Mouse (Mus musculus) midbrain, embryonic 11.5 days (tissue): Measurements from ENCODE around the gene Utp18. TPM values are rescaled to one million over a fixed set of nuclear protein-coding genes. Genes with fewer than 3 reads are reported as not detected.
A peak's percentile ranks its signal among the peaks of the same experiment; 100 is the strongest.

Experiments used
- ATAC-seq: fragments of 200-750 bp; cut with Nextera tagmentation; 2 replicates; pipeline ENCODE4 v1.8.0; 2017; ENCODE audit warnings: moderate TSS enrichment, moderate library complexity; ENCODE audit not compliant: low FRiP score
- DNase-seq: peaks from one replicate; pipeline ENCODE4 v3.0.0; 2015; ENCODE audit warnings: low spot score; ENCODE audit errors: missing footprints
- H3K27ac ChIP-seq: fragments of 300-500 bp; sonication (generic); 2 replicates; pipeline ENCODE4 v1.5.1; 2014; ENCODE audit warnings: low read depth, low read length
- H3K27me3 ChIP-seq: fragments of 300-500 bp; sonication (generic); 2 replicates; pipeline ENCODE4 v1.6.1; 2014; ENCODE audit warnings: mild to moderate bottlenecking, low read length, moderate library complexity, mixed read lengths; ENCODE audit not compliant: control insufficient read depth, insufficient read depth
- H3K36me3 ChIP-seq: fragments of 300-500 bp; sonication (generic); 2 replicates; pipeline ENCODE4 v1.6.1; 2014; ENCODE audit warnings: mild to moderate bottlenecking, low read length, moderate library complexity, mixed read lengths; ENCODE audit not compliant: control insufficient read depth, insufficient read depth
- H3K4me1 ChIP-seq: fragments of 300-500 bp; sonication (generic); 2 replicates; pipeline ENCODE4 v1.6.1; 2014; ENCODE audit warnings: low read length; ENCODE audit not compliant: control insufficient read depth, insufficient read depth
- H3K4me2 ChIP-seq: fragments of 300-500 bp; sonication (generic); 2 replicates; pipeline ENCODE4 v1.6.1; 2014; ENCODE audit warnings: mild to moderate bottlenecking, moderate library complexity
- H3K4me3 ChIP-seq: fragments of 300-500 bp; sonication (generic); 2 replicates; pipeline ENCODE4 v1.5.1; 2014; ENCODE audit warnings: low read depth, low read length
- H3K9ac ChIP-seq: fragments of 300-500 bp; sonication (generic); 2 replicates; pipeline ENCODE4 v1.6.1; 2014; ENCODE audit warnings: low read length
- H3K9me3 ChIP-seq: fragments of 300-500 bp; sonication (generic); 2 replicates; pipeline ENCODE4 v1.6.1; 2016; ENCODE audit warnings: low read length; ENCODE audit not compliant: control insufficient read depth
- WGBS: fragments of 180-500 bp; shearing (Covaris S2); extraction: QIAGEN DNeasy Blood & Tissue Kit; methylation state at CpG from one replicate; pipeline ENCODE4 v1.1.7; 2014; 5-methylcytosine and 5-hydroxymethylcytosine counted together
- polyA plus RNA-seq: library from polyadenylated mRNA; unstranded; fragments of >200 nt; fragmentation: Nextera tagmentation; extraction: Ambion mirVana; gene quantifications from 2 replicates; pipeline ENCODE4 v1.2.1, GENCODE M21; 2014

Gene Utp18
- polyA plus RNA-seq, 1 experiment from 2014 or later, result 45.1 TPM

DNA sequence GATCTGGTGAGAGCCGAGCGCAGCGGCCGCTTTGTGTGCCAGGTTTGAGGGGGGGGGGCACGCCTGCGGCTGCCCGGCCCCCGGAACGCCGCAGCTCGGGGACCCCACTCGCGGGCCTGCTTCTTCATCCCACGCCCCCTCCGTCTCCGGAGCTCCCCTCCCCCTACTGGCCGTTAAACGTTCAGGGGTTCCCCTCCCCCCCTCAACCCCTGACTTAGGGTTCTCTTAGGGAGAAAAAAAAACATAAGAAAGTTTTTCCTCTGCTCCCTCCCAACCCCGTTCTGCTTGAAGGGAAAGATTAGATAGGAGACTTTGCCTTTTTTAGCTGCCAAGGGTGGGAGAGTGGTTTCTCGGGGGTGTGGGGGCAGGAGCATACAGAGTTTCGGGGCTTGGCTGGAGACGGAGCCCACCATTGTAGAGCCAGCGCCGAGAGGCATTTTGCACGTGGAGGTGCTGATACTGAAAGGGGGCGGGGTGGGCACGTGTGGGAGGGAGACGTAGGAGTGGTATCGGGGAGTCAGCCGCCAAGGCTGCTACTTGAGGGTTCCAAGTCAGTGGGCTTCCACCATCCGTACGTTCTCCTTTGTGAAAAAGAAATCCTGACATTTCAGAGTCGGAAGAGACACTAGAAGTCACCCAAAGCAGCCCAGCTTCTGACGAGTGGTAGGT is 979 bp upstream of the Utp18 start:
- H3K36me3 ChIP-seq, result no peaks in the 10 kb centered on the region
- WGBS, result under 1% methylated on average over 25 of the region's 34 CpGs
- H3K27me3 ChIP-seq, result no peaks in the 10 kb centered on the region
- H3K4me1 ChIP-seq, result peaks cover 16% of the 10 kb centered on the region
- peak; percentile 94 for DNase-seq
- H3K9ac ChIP-seq, result peak overlapping the region; percentile 95
- peak overlapping the region; percentile 72 for H3K4me2 ChIP-seq
- peak overlapping the region; percentile 94 for H3K4me3 ChIP-seq
- peak overlapping the region; percentile 86; the same call in 1 of the 2 replicates for H3K27ac ChIP-seq
- 0 out of 2 replicates have a peak, but pooled peaks have one; percentile 1 for ATAC-seq
- no peaks in the 10 kb centered on the region for H3K9me3 ChIP-seq

DNA sequence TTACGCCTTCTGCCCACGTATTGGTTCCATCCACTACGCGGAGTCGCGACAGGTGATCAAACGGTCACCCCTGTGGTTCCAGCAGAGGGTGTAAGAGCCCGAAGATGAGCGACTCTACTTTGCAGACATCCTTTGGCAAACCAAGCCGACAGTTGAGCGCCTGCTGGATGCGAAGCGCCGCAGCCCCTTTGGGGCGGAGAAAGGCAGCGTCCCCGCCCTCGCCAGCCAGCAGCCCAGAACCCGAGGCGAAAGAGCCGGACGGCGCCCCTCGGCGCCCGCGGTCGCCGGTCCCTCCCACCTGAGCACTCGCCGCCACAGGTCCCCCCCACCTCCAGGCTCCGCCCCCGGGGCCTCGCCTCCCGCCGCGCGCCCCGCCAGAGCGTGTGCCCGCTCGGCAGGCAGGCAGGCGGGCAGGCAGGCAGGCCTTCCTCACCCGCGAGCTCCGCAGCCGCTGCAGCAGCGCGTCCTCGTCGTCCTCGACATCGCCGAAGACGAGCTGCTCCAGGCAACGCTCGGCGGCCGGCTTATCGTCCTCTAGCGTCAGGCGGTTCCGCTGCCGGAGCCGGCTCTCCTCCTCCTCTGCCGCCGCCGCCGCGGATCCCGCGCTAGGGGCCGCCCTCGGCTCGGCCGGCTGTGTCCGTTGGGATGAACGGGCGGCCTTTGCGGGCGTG is 530 bp downstream of the Utp18 start:
- DNase-seq (no peak), ATAC-seq (peak; percentile 45)
- H3K9ac ChIP-seq, result peak overlapping the region; percentile 95
- H3K4me1 ChIP-seq, result peaks cover 16% of the 10 kb centered on the region
- H3K27ac ChIP-seq, result peak overlapping the region; percentile 86
- peak overlapping the region; percentile 81 for H3K4me2 ChIP-seq
- H3K27me3 ChIP-seq, result no peaks in the 10 kb centered on the region
- peak overlapping the region; percentile 94 for H3K4me3 ChIP-seq
- H3K9me3 ChIP-seq, result no peaks in the 10 kb centered on the region
- under 1% methylated on average over 70 of the region's 81 CpGs for WGBS
- peaks cover 2% of the 10 kb centered on the region; the same call in 1 of the 2 replicates for H3K36me3 ChIP-seq

DNA sequence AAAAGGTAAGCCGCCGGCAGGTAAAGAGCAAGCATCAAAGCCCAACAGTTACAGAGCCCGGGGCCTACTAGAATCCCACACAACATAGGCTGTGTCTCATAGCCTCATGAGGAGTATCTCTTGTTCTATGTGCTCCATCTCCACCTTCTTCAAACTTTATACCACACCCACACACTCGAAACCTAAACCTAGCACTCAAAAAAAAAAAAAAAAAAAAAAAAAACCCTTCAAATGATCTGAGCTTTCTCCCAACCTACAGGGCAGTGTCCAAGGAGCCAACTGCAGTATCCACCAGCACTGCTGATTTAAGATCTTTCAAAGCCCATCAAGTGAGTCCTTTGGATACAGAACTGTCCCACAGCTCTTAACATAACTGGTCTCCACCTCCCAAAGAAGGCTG is 1.5 kb downstream of the Utp18 start:
- no peak for DNase-seq
- 86% methylated on average over 4 of the region's 4 CpGs for WGBS
- H3K27ac ChIP-seq, result no peak overlapping the region
- H3K27me3 ChIP-seq, result no peaks in the 10 kb centered on the region
- no peaks in the 10 kb centered on the region for H3K9me3 ChIP-seq
- peaks cover 16% of the 10 kb centered on the region for H3K4me1 ChIP-seq
- H3K4me3 ChIP-seq, result peak overlapping the region; percentile 94
- no peak for ATAC-seq
- peak overlapping the region; percentile 81 for H3K4me2 ChIP-seq
- H3K9ac ChIP-seq, result no peak overlapping the region; the same call in 1 of the 2 replicates
- peaks cover 5% of the 10 kb centered on the region; the same call in 1 of the 2 replicates for H3K36me3 ChIP-seq

DNA sequence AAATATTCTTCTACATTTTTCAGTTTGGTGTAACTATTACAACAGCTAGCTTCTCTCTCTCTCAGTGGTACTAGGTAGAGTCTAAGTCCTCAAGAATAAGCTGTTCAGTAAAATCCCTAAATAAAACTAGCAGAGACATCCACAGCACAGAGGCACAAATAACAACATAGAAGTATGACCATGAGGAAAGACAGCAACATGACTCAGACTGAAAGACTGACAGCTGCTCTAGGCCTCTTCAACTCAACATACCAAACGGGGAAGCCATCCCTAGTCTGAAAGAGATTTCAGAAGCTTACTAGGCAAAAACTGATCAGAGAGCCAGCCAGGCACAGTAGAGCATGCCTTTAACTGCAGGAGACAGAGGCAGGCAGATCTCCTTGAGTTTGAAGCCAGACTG is 22.9 kb downstream of the Utp18 start:
- no peak for ATAC-seq
- Histone ChIP-seq H3K9me3 (no peaks in the 10 kb centered on the region), H3K27ac (no peak overlapping the region), H3K4me1 (no peaks in the 10 kb centered on the region), H3K36me3 (peaks cover 8% of the 10 kb centered on the region; the same call in 1 of the 2 replicates), H3K9ac (no peak overlapping the region), H3K4me3 (no peak overlapping the region), H3K4me2 (no peak overlapping the region), H3K27me3 (no peaks in the 10 kb centered on the region)
- 100% methylated on average over 1 of the region's 1 CpGs for WGBS
- DNase-seq, result no peak

DNA sequence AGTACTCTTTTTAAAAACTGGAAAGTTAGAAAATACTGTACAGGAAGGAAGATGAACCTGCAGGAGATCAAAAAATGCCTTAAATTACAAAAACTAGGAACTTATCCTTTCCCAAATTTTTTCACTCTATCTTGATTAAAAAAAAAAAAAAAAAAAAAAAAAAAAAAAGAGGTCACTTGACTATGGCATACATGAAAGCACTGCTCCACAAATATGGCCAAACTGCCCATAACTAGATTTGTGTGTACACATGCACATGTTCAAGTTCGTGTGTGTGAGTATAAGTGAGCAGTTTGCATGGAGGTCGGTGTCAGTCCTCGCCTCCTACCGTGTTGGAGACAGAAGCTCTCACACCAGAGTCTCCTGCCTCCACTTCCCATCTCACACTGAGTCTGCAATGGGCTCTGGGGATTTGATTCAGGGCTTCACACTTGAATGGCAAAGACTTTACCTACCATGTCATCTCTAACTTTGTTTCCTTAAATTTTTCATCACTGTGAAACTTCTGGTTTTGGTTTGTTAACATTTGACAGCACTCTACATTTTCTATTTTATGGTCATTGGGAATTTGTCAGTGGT is 23.4 kb downstream of the Utp18 start:
- H3K36me3 ChIP-seq, result peaks cover 8% of the 10 kb centered on the region; the same call in 1 of the 2 replicates
- 93% methylated on average over 4 of the region's 4 CpGs for WGBS
- H3K4me2 ChIP-seq, result no peak overlapping the region
- no peaks in the 10 kb centered on the region for H3K9me3 ChIP-seq
- no peak overlapping the region for H3K27ac ChIP-seq
- H3K4me1 ChIP-seq, result no peaks in the 10 kb centered on the region
- DNase-seq (no peak), ATAC-seq (no peak)
- no peaks in the 10 kb centered on the region for H3K27me3 ChIP-seq
- no peak overlapping the region for H3K9ac ChIP-seq
- H3K4me3 ChIP-seq, result no peak overlapping the region

DNA sequence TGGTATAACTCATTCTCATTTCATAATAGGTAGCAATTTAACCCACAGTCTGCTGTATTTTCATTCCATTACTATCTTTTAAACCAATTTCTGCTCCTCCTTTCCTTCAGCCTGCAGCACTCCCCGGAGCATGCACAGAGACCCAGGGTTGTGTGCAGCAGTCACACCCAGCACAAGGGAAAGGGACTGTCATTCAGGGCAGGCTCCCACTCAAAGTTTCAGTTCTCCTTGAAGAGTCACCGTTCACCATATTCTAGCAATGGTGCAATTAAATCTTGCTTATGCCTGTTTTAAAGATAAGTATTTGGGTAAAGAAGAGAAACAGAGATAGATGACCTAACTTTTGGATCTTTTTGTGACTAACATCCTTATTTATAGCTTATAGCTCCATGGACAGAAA is 24.4 kb downstream of the Utp18 start:
- Histone ChIP-seq H3K36me3 (peaks cover 8% of the 10 kb centered on the region; the same call in 1 of the 2 replicates), H3K4me2 (no peak overlapping the region), H3K4me1 (no peaks in the 10 kb centered on the region; the same call in 1 of the 2 replicates), H3K9ac (no peak overlapping the region), H3K4me3 (no peak overlapping the region), H3K27me3 (no peaks in the 10 kb centered on the region), H3K9me3 (no peaks in the 10 kb centered on the region), H3K27ac (no peak overlapping the region)
- WGBS, result 91% methylated on average over 2 of the region's 2 CpGs
- DNase-seq, result no peak
- ATAC-seq, result no peak

DNA sequence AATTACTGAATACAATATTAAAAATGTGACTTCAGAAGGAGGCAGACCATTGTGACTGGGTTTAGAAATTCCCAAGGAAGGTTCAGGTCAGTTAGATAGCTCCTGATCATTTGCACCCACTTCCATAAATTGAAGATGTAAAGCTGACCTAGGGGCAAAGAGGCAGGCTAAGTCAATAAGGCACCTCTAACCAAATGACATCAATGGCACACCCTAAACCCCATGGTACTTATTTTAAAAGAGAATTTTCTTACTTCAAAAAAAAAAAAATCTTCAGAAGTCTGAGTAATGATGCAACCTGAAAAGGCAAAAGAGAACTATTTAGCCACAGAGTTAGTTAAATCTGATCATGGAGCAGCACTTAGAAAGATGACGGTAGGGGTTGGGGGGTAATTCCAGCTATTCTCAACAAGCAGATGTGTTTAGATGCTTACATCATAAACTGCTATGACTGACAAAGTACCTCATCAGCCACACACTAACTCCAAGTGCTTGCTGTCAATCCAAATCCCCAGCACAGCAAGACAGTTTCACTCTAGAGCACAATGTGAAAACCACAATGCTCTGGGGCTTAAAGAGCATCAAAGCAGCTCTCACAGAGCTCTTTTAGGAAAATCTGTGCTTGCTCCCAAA is 24.9 kb downstream of the Utp18 start:
- Histone ChIP-seq H3K4me3 (no peak overlapping the region), H3K9me3 (no peaks in the 10 kb centered on the region), H3K27ac (no peak overlapping the region), H3K27me3 (no peaks in the 10 kb centered on the region), H3K4me1 (no peaks in the 10 kb centered on the region; the same call in 1 of the 2 replicates), H3K4me2 (no peak overlapping the region), H3K36me3 (peaks cover 8% of the 10 kb centered on the region; the same call in 1 of the 2 replicates), H3K9ac (no peak overlapping the region)
- DNase-seq, result no peak
- ATAC-seq, result no peak
- 95% methylated on average over 1 of the region's 1 CpGs for WGBS

DNA sequence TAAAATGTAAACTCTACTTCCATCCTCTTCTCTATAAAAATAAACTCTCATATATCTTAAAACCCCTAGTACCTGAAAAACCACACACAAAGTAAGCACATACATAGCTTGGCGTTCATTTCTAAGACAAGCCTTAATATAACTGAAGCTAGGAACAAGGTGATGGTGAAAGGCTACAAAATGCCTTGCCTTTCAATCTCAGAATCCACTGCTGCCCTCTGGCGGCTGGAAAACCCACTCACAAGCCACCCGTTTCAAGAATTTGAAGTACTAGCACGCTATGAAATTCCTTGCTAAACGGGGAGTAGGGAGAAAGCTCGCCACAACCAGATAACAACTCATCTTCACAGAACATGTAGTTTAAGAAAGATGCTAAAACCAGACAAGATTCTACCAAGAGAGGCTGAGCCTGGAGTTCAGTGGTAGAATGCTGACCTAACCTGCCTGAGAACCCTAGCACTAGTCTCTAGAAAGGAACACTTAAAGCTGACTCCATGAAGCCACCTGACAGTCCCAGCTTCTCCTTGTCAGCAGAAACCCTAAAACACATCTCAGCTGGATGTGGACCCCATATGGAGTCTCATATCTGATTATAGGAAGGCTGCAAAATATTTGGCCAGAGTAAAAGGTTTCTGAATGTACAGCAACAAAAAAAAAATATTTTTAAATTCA is 29.1 kb downstream of the Utp18 start:
- Histone ChIP-seq H3K9ac (no peak overlapping the region), H3K4me1 (no peaks in the 10 kb centered on the region; the same call in 1 of the 2 replicates), H3K27me3 (no peaks in the 10 kb centered on the region), H3K4me3 (no peak overlapping the region), H3K4me2 (no peak overlapping the region), H3K36me3 (peaks cover 2% of the 10 kb centered on the region; the same call in 1 of the 2 replicates), H3K27ac (no peak overlapping the region), H3K9me3 (no peaks in the 10 kb centered on the region)
- DNase-seq (peak; percentile 97), ATAC-seq (peak; percentile 55; the same call in 1 of the 2 replicates)
- 12% methylated on average over 6 of the region's 6 CpGs for WGBS
